Mouse (Mus musculus): ENCODE measurements around the gene Pfn1. TPM values are rescaled to one million over a fixed set of nuclear protein-coding genes. Genes with fewer than 3 reads are reported as not detected.

The Pfn1 gene
- polyA plus RNA-seq, 1 experiment from 2014 or later = 825 TPM

Other genes starting within 250 kb of the Pfn1 start
- gene Pelp1, start 244.6 kb downstream of the Pfn1 start, polyA plus RNA-seq (2015; fragmentation: Nextera tagmentation; extraction: Ambion mirVana) = 33.9 and 34.1 TPM in 2 replicates
- gene Arrb2, start 222.0 kb downstream of the Pfn1 start, polyA plus RNA-seq (2015; fragmentation: Nextera tagmentation; extraction: Ambion mirVana) = 44.8 and 45.5 TPM in 2 replicates
- 41.9 and 43.6 TPM in 2 replicates for gene Med11, start 202.7 kb downstream of the Pfn1 start, polyA plus RNA-seq (2015; fragmentation: Nextera tagmentation; extraction: Ambion mirVana)
- gene Zmynd15, start 195.2 kb downstream of the Pfn1 start, polyA plus RNA-seq (2015; fragmentation: Nextera tagmentation; extraction: Ambion mirVana) = 0.40 and 0.44 TPM in 2 replicates
- gene Cxcl16, start 194.7 kb downstream of the Pfn1 start, polyA plus RNA-seq (2015; fragmentation: Nextera tagmentation; extraction: Ambion mirVana) = 1.4 and 1.6 TPM in 2 replicates
- gene Tm4sf5, start 149.4 kb downstream of the Pfn1 start, polyA plus RNA-seq (2015; fragmentation: Nextera tagmentation; extraction: Ambion mirVana) = 0.54 and 1.2 TPM in 2 replicates
- gene Vmo1, start 140.0 kb downstream of the Pfn1 start, polyA plus RNA-seq (2015; fragmentation: Nextera tagmentation; extraction: Ambion mirVana) = not detected in 2 replicates
- 0.35 and 0.42 TPM in 2 replicates for gene Gltpd2, start 135.4 kb downstream of the Pfn1 start, polyA plus RNA-seq (2015; fragmentation: Nextera tagmentation; extraction: Ambion mirVana)
- gene Psmb6, start 129.3 kb downstream of the Pfn1 start, polyA plus RNA-seq (2015; fragmentation: Nextera tagmentation; extraction: Ambion mirVana) = 827 and 844 TPM in 2 replicates
- gene Gm40193, start 121.7 kb downstream of the Pfn1 start, polyA plus RNA-seq (2015; fragmentation: Nextera tagmentation; extraction: Ambion mirVana) = not detected in 2 replicates
- 5.2 and 6.5 TPM in 2 replicates for gene Pld2, start 114.6 kb downstream of the Pfn1 start, polyA plus RNA-seq (2015; fragmentation: Nextera tagmentation; extraction: Ambion mirVana)
- 10.7 and 14.2 TPM in 2 replicates for gene Mink1, start 91.8 kb downstream of the Pfn1 start, polyA plus RNA-seq (2015; fragmentation: Nextera tagmentation; extraction: Ambion mirVana)
- gene 4930544D05Rik, start 38.8 kb downstream of the Pfn1 start, polyA plus RNA-seq (2015; fragmentation: Nextera tagmentation; extraction: Ambion mirVana) = not detected in 2 replicates
- gene Chrne, start 35.4 kb downstream of the Pfn1 start, polyA plus RNA-seq (2015; fragmentation: Nextera tagmentation; extraction: Ambion mirVana) = not detected in 2 replicates
- 0.17 and 0.26 TPM in 2 replicates for gene Gp1ba, start 15.5 kb downstream of the Pfn1 start, polyA plus RNA-seq (2015; fragmentation: Nextera tagmentation; extraction: Ambion mirVana)
- gene Rnf167, start 7.4 kb downstream of the Pfn1 start, polyA plus RNA-seq (2015; fragmentation: Nextera tagmentation; extraction: Ambion mirVana) = 111 and 113 TPM in 2 replicates
- gene Slc25a11, start 7.2 kb downstream of the Pfn1 start, polyA plus RNA-seq (2015; fragmentation: Nextera tagmentation; extraction: Ambion mirVana) = 169 and 170 TPM in 2 replicates
- 8.0 and 9.5 TPM in 2 replicates for gene Eno3, start 2.6 kb upstream of the Pfn1 start, polyA plus RNA-seq (2015; fragmentation: Nextera tagmentation; extraction: Ambion mirVana)
- gene Spag7, start 14.8 kb upstream of the Pfn1 start, polyA plus RNA-seq (2015; fragmentation: Nextera tagmentation; extraction: Ambion mirVana) = 180 and 181 TPM in 2 replicates
- gene Camta2, start 33.5 kb upstream of the Pfn1 start, polyA plus RNA-seq (2015; fragmentation: Nextera tagmentation; extraction: Ambion mirVana) = 15.3 and 16.4 TPM in 2 replicates
- gene Inca1, start 45.5 kb upstream of the Pfn1 start, polyA plus RNA-seq (2015; fragmentation: Nextera tagmentation; extraction: Ambion mirVana) = 0.94 and 1.8 TPM in 2 replicates
- 1.4 and 2.1 TPM in 2 replicates for gene Kif1c, start 45.9 kb upstream of the Pfn1 start, polyA plus RNA-seq (2015; fragmentation: Nextera tagmentation; extraction: Ambion mirVana)
- gene Zfp3, start 109.6 kb upstream of the Pfn1 start, polyA plus RNA-seq (2015; fragmentation: Nextera tagmentation; extraction: Ambion mirVana) = 13.2 and 15.1 TPM in 2 replicates
- gene Scimp, start 157.9 kb upstream of the Pfn1 start, polyA plus RNA-seq (2015; fragmentation: Nextera tagmentation; extraction: Ambion mirVana) = 0.19 TPM in 1 of 2 replicates, not detected in the other
- 74.0 and 77.2 TPM in 2 replicates for gene Rabep1, start 190.1 kb upstream of the Pfn1 start, polyA plus RNA-seq (2015; fragmentation: Nextera tagmentation; extraction: Ambion mirVana)

Measured in midbrain, embryonic 13.5 days (tissue).